Mouse (Mus musculus) hindbrain, embryonic 13.5 days (tissue): ENCODE measurements at regions not wholly inside any gene's neighbourhood (a gene's known extent, or its start where the extent isn't known, plus 50 kb on each side); places are given as distances from the start of the nearest gene placed in this dataset.

Source experiments
- ATAC-seq: fragments of 200-750 bp; cut with Nextera tagmentation; 2 replicates; pipeline ENCODE4 v1.8.0; 2017; ENCODE audit warnings: moderate TSS enrichment; ENCODE audit not compliant: low FRiP score
- H3K27ac ChIP-seq: fragments of 300-500 bp; sonication (generic); 2 replicates; pipeline ENCODE4 v1.5.1; 2015; ENCODE audit warnings: inconsistent platforms, mild to moderate bottlenecking, moderate library complexity
- H3K27me3 ChIP-seq: fragments of 300-500 bp; sonication (generic); 2 replicates; pipeline ENCODE4 v1.6.1; 2015; ENCODE audit warnings: mild to moderate bottlenecking, inconsistent platforms
- H3K36me3 ChIP-seq: fragments of 300-500 bp; sonication (generic); 2 replicates; pipeline ENCODE4 v1.6.1; 2015; ENCODE audit warnings: mild to moderate bottlenecking, inconsistent platforms
- H3K4me1 ChIP-seq: fragments of 300-500 bp; sonication (generic); replicated peaks from 2 replicates; pipeline ENCODE4 v1.6.1; 2015; ENCODE audit warnings: inconsistent platforms
- H3K4me2 ChIP-seq: fragments of 300-500 bp; sonication (generic); 2 replicates; pipeline ENCODE4 v1.6.1; 2015; ENCODE audit warnings: inconsistent platforms, mild to moderate bottlenecking, moderate library complexity
- H3K4me3 ChIP-seq: fragments of 300-500 bp; sonication (generic); 2 replicates; pipeline ENCODE4 v1.5.1; 2015; ENCODE audit warnings: mild to moderate bottlenecking, inconsistent platforms
- H3K9ac ChIP-seq: fragments of 300-500 bp; sonication (generic); 2 replicates; pipeline ENCODE4 v1.6.1; 2015; ENCODE audit warnings: mild to moderate bottlenecking, inconsistent platforms
- H3K9me3 ChIP-seq: fragments of 300-500 bp; sonication (generic); 2 replicates; pipeline ENCODE4 v1.6.1; 2016; ENCODE audit warnings: inconsistent platforms
- WGBS: fragments of 180-500 bp; shearing (Covaris S2); methylation state at CpG from one replicate; pipeline ENCODE4 v1.1.7; 2015; 5-methylcytosine and 5-hydroxymethylcytosine counted together

DNA sequence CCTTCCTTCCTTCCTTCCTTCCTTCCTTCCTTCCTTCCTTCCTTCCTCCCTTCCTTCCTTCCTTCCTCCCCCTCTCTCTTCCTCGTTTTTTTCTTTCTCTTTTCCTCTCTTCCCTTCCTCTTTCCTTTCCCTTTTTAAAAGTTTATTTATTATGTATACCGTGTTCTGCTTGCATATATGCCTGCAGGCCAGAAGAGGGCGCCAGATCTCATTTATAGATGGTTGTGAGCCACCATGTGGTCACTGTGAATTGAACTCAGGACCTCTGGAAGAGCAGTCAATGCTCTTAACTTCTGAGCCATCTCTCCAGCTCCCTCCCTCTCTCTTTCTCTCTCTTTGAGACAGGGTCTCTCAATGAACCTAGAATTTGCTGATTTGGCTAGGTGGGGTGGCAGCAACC, 157.2 kb upstream of the Mphosph6 start:
- ATAC-seq: no peak
- no peak overlapping the region for H3K27ac ChIP-seq
- no peak overlapping the region for H3K9ac ChIP-seq
- WGBS: 52% methylated on average over 3 of the region's 3 CpGs
- no peak overlapping the region for H3K4me2 ChIP-seq
- H3K9me3 ChIP-seq: no peaks in the 10 kb centered on the region
- H3K36me3 ChIP-seq: no peaks in the 10 kb centered on the region
- no peak overlapping the region for H3K4me3 ChIP-seq
- H3K27me3 ChIP-seq: peaks cover 15% of the 10 kb centered on the region; the same call in 1 of the 2 replicates
- no peaks in the 10 kb centered on the region for H3K4me1 ChIP-seq

DNA sequence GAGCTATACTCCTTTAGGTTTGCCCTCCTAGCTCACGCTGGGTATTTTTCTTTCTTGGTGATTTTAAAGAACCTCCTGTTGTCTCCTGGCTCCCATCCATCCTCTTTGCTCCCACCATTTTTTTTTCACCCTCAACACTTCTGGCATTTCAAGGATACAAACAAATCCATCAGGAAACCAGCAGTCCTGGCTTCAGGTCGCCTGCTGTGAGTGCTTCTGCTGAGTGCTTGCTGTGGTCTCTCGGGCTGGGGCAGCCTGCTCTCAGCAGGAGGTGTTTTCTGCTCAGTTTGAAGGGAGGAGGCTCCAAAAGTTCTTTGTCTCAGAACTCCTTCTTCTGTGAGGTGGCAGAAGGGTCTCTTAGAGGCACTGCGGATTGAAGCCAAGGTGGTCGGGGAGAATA, 149.9 kb upstream of the Mphosph6 start:
- Histone ChIP-seq H3K36me3 (no peaks in the 10 kb centered on the region), H3K9me3 (no peaks in the 10 kb centered on the region), H3K27me3 (peaks cover 19% of the 10 kb centered on the region; the same call in 1 of the 2 replicates), H3K9ac (no peak overlapping the region), H3K4me3 (no peak overlapping the region), H3K4me1 (peaks cover 12% of the 10 kb centered on the region), H3K4me2 (no peak overlapping the region), H3K27ac (no peak overlapping the region)
- ATAC-seq: no peak
- 12% methylated on average over 5 of the region's 5 CpGs for WGBS

GRCm38 (mm10) chr8:117946540-117946939, 144.8 kb upstream of the Mphosph6 start:
- no peak overlapping the region for H3K4me3 ChIP-seq
- no peaks in the 10 kb centered on the region for H3K27me3 ChIP-seq
- H3K27ac ChIP-seq: no peak overlapping the region
- 70% methylated on average over 3 of the region's 3 CpGs for WGBS
- H3K4me2 ChIP-seq: no peak overlapping the region
- H3K9me3 ChIP-seq: no peaks in the 10 kb centered on the region
- peaks cover 3% of the 10 kb centered on the region for H3K4me1 ChIP-seq
- ATAC-seq: no peak
- no peak overlapping the region for H3K9ac ChIP-seq
- no peaks in the 10 kb centered on the region for H3K36me3 ChIP-seq

- no peak overlapping the region for H3K4me2 ChIP-seq
- H3K27me3 ChIP-seq: no peaks in the 10 kb centered on the region
- H3K9me3 ChIP-seq: no peaks in the 10 kb centered on the region
- H3K4me1 ChIP-seq: no peaks in the 10 kb centered on the region
- no peak overlapping the region for H3K27ac ChIP-seq
- no peaks in the 10 kb centered on the region for H3K36me3 ChIP-seq
- ATAC-seq: no peak
- H3K4me3 ChIP-seq: no peak overlapping the region
- H3K9ac ChIP-seq: no peak overlapping the region
- 89% methylated on average over 16 of the region's 16 CpGs for WGBS
These were observed 132.9 kb upstream of the Mphosph6 start for GRCm38 (mm10) chr8:117934566-117935094.

GRCm38 (mm10) chr8:117930687-117931086, 128.9 kb upstream of the Mphosph6 start:
- Histone ChIP-seq H3K9me3 (no peaks in the 10 kb centered on the region), H3K27ac (no peak overlapping the region), H3K4me2 (no peak overlapping the region), H3K36me3 (no peaks in the 10 kb centered on the region), H3K27me3 (0 out of 2 replicates have a peak, but pooled peaks cover 4% of the 10 kb centered on the region), H3K4me1 (no peaks in the 10 kb centered on the region), H3K4me3 (no peak overlapping the region), H3K9ac (no peak overlapping the region)
- 69% methylated on average over 6 of the region's 6 CpGs for WGBS
- no peak for ATAC-seq

- 27% methylated on average over 12 of the region's 12 CpGs for WGBS
- Histone ChIP-seq H3K9me3 (no peaks in the 10 kb centered on the region), H3K27me3 (0 out of 2 replicates have a peak, but pooled peaks cover 4% of the 10 kb centered on the region), H3K4me2 (no peak overlapping the region), H3K27ac (no peak overlapping the region), H3K4me1 (no peaks in the 10 kb centered on the region), H3K4me3 (no peak overlapping the region), H3K36me3 (no peaks in the 10 kb centered on the region), H3K9ac (no peak overlapping the region)
- ATAC-seq: no peak
These were observed 127.9 kb upstream of the Mphosph6 start for GRCm38 (mm10) chr8:117929606-117930005.

DNA sequence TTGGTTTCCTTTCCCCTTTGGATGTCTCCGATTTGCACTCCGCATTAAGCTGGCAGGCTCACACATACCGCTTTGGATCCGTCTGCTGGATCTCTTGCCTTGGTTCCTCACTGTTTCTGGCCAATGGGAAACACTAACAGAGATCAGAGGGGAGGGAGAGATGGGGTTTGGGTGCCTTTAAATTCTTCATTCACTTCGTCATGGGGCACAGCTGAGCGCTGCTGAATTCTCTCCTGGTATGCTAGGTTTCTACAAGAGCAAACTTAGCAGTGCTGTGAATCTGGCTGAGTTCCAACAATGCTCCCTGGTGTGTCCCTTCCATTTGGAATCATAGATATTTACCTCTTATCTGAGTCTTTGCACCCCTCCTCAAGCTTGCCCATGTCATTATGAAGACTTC, 121.6 kb upstream of the Mphosph6 start:
- WGBS: 79% methylated on average over 6 of the region's 6 CpGs
- no peaks in the 10 kb centered on the region for H3K36me3 ChIP-seq
- H3K4me1 ChIP-seq: no peaks in the 10 kb centered on the region
- H3K9me3 ChIP-seq: no peaks in the 10 kb centered on the region
- no peak overlapping the region for H3K4me3 ChIP-seq
- H3K27me3 ChIP-seq: 0 out of 2 replicates have a peak, but pooled peaks cover 4% of the 10 kb centered on the region
- no peak overlapping the region for H3K4me2 ChIP-seq
- ATAC-seq: no peak
- H3K9ac ChIP-seq: no peak overlapping the region
- no peak overlapping the region for H3K27ac ChIP-seq

DNA sequence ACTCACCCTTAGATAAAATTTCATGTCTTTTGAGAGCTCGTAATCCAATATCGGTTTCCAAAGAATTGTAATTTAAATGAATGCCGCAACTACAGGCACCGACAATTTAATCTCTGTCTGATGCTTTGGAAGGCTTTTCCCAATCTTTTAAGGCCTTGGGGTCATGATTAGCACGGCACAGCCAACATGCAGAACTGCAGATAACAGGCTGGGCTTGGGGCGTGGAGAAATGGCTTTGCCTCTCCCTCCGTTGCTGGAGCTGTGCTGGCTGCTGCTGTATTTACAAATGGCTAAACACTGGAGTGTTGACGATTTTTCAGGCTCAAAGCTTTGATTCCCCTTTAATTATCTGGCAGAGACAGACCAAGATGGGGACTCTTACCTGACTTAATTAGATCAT, 101.3 kb upstream of the Mphosph6 start:
- ATAC-seq: no peak
- no peak overlapping the region for H3K4me3 ChIP-seq
- H3K4me1 ChIP-seq: peaks cover 19% of the 10 kb centered on the region
- no peaks in the 10 kb centered on the region; the same call in 1 of the 2 replicates for H3K27me3 ChIP-seq
- H3K36me3 ChIP-seq: no peaks in the 10 kb centered on the region
- no peak overlapping the region for H3K27ac ChIP-seq
- 66% methylated on average over 8 of the region's 8 CpGs for WGBS
- H3K9ac ChIP-seq: no peak overlapping the region
- H3K9me3 ChIP-seq: no peaks in the 10 kb centered on the region
- no peak overlapping the region for H3K4me2 ChIP-seq

DNA sequence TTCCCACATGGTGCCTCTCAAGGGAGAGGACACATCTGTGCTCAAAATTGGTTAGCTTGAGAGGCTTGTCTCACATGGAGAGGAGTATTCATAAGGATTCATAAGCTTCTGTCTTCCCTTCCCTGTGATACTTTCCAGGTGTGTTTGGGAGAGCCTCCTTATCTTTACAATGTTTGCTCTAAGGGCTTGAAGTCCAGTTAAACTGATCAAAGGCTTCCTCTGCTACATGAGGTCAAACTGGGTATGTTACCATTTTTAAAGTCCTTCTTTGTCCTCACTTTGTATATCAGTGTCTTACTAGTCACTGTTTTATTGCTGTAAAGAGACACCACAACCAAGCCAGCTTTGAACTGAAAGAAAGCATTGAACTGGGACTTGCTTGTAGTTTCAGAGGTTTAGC, 98.1 kb upstream of the Mphosph6 start:
- H3K36me3 ChIP-seq: no peaks in the 10 kb centered on the region
- H3K27me3 ChIP-seq: no peaks in the 10 kb centered on the region
- ATAC-seq: no peak
- H3K4me3 ChIP-seq: no peak overlapping the region
- H3K9me3 ChIP-seq: no peaks in the 10 kb centered on the region
- 0 out of 2 replicates have a peak, but pooled peaks cover 4% of the 10 kb centered on the region for H3K4me1 ChIP-seq
- no peak overlapping the region for H3K27ac ChIP-seq
- no peak overlapping the region for H3K9ac ChIP-seq
- H3K4me2 ChIP-seq: no peak overlapping the region

DNA sequence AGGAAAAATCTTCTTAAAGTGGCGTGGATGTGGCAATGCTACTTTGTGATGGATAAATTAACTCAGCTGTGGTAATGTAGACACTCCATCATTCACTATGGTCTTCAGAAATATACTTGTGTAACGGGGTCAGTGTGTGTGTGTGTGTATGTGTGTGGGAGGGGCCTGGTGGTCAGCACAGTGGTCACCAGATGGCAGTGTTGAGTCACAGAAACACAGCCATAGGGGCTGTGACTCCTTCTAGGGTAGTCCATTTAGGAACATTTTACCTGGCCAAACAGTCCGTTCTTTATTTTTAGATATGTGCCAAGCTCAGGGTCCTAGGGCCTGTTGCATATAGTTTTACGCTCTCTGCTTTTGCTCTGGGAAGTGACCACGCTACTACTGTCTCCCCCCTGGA, 96.3 kb upstream of the Mphosph6 start:
- Histone ChIP-seq H3K4me2 (no peak overlapping the region), H3K4me3 (no peak overlapping the region), H3K27me3 (no peaks in the 10 kb centered on the region), H3K36me3 (no peaks in the 10 kb centered on the region), H3K9me3 (no peaks in the 10 kb centered on the region), H3K4me1 (0 out of 2 replicates have a peak, but pooled peaks cover 8% of the 10 kb centered on the region), H3K9ac (no peak overlapping the region), H3K27ac (no peak overlapping the region)
- 78% methylated on average over 5 of the region's 5 CpGs for WGBS
- no peak for ATAC-seq

DNA sequence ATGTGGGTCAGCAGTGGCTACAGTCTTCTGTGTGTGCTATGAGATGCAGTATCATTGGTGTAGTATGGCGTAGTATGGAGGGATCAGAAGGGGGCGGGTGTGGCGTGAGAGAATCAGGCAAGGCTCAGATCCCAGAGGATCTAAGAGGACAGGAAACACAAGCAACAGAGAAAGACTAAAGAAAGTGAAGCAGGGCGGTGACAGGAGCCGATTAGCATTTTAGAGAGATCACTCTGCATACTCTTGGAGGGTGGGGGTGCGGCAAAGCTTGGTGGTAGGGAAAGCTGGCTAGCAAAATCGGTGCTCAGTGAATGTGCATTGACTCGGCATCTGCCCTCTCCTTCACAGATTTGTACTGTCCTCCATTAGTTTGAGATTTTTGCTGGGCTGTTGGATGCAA, 93.1 kb upstream of the Mphosph6 start:
- Histone ChIP-seq H3K9me3 (no peaks in the 10 kb centered on the region), H3K36me3 (no peaks in the 10 kb centered on the region), H3K4me2 (no peak overlapping the region), H3K4me1 (0 out of 2 replicates have a peak, but pooled peaks cover 8% of the 10 kb centered on the region), H3K27me3 (no peaks in the 10 kb centered on the region), H3K9ac (no peak overlapping the region), H3K4me3 (no peak overlapping the region), H3K27ac (no peak overlapping the region)
- ATAC-seq: no peak
- 42% methylated on average over 8 of the region's 8 CpGs for WGBS

DNA sequence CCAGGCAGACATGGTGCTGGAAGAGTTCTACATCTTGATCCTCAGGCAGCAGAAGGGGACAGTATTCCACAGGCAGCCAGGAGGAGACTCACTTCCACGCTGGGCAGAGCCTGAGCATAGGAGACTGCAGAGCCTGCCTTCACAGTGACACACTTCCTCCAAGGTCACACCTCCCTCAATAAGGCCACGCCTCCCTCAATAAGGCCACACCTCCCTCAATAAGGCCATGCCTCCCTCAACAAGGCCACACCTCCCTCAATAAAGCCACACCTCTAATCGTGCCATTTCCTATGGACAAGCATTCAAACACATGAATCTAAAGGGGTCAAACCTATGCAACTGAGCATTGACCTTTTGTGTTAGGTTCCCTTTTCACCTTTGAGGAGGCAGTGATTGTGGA, 88.5 kb upstream of the Mphosph6 start:
- H3K4me3 ChIP-seq: no peak overlapping the region
- 72% methylated on average over 3 of the region's 3 CpGs for WGBS
- 0 out of 2 replicates have a peak, but pooled peaks cover 5% of the 10 kb centered on the region for H3K4me1 ChIP-seq
- H3K9me3 ChIP-seq: no peaks in the 10 kb centered on the region
- H3K9ac ChIP-seq: no peak overlapping the region
- no peak overlapping the region for H3K4me2 ChIP-seq
- H3K27ac ChIP-seq: no peak overlapping the region
- no peaks in the 10 kb centered on the region for H3K27me3 ChIP-seq
- no peak for ATAC-seq
- H3K36me3 ChIP-seq: no peaks in the 10 kb centered on the region

DNA sequence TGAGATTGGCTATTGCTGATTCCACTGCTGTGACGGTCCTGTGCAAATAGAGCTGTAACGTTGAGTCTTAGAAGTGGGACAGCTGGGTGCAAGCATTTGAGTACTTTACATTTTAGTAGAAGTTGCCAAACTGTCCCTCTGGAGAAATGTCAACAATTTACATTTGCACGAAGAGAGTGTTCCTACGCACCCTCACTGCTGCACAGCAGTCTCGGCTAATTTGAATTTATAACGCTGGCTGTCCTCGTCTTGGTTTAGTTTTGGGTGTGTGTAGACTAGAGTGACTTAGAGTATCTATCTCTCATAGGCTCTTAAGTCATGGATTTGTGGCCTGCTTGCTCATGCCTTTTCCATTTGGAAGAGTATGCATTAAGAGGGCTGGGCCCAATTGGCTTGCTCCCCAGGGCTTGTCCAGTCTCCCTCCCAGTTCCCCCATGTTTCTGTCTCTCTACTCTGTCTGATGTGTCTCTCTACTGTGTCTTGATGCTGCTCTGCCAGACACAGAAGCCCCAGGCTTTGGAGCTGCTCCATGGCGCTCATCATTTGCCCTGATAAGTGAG, 79.8 kb upstream of the Mphosph6 start:
- WGBS: 85% methylated on average over 8 of the region's 8 CpGs
- no peaks in the 10 kb centered on the region for H3K4me1 ChIP-seq
- no peak overlapping the region for H3K4me2 ChIP-seq
- H3K27me3 ChIP-seq: no peaks in the 10 kb centered on the region
- no peak overlapping the region for H3K4me3 ChIP-seq
- no peak overlapping the region for H3K27ac ChIP-seq
- no peaks in the 10 kb centered on the region for H3K9me3 ChIP-seq
- ATAC-seq: no peak
- H3K36me3 ChIP-seq: no peaks in the 10 kb centered on the region
- no peak overlapping the region for H3K9ac ChIP-seq
